Mouse (Mus musculus): ENCODE data around the gene Matk. TPM values are rescaled to one million over a fixed set of nuclear protein-coding genes. Genes with fewer than 3 reads are reported as not detected.

The Matk gene
- polyA plus RNA-seq, 1 experiment from 2014 or later: 2.7 TPM

- peaks cover 23% of the 10 kb centered on the region for H3K4me1 ChIP-seq (ENCODE audit: control insufficient read depth, insufficient read depth, low read length)
- whole genome bisulfite sequencing: 29% methylated on average over 6 of the region's 6 CpGs
Measured at GRCm38 (mm10) chr10:81288601-81289000, 35.9 kb downstream of the Matk start.

GRCm38 (mm10) chr10:81289278-81289677 lies 36.5 kb downstream of the Matk start:
- no peaks in the 10 kb centered on the region for H3K36me3 ChIP-seq (ENCODE audit: control insufficient read depth, insufficient read depth)
- H3K4me2 ChIP-seq (ENCODE audit: low read depth, low read length): peak overlapping the region; percentile 20; the same call in 1 of the 2 replicates
- peaks cover 29% of the 10 kb centered on the region for H3K4me1 ChIP-seq (ENCODE audit: control insufficient read depth, insufficient read depth, low read length)
- ATAC-seq (replicated peaks; ENCODE audit: extremely low read depth, insufficient read depth, low FRiP score): no peak
- peaks cover 23% of the 10 kb centered on the region for H3K27me3 ChIP-seq (ENCODE audit: control insufficient read depth, insufficient read depth, low read length)
- 4% methylated on average over 7 of the region's 7 CpGs for WGBS
- no peak overlapping the region for H3K9ac ChIP-seq (ENCODE audit: low read length)
- no peaks in the 10 kb centered on the region for H3K9me3 ChIP-seq (replicated peaks; ENCODE audit: control insufficient read depth, low read length)
- H3K4me3 ChIP-seq (ENCODE audit: low read length): no peak overlapping the region
- no peak overlapping the region for H3K27ac ChIP-seq (ENCODE audit: low read length)

More at GRCm38 (mm10) chr10:81288601-81289000, 35.9 kb downstream of the Matk start:
- no peak overlapping the region for H3K4me2 ChIP-seq (ENCODE audit: low read depth, low read length)
- no peak for ATAC-seq (replicated peaks; ENCODE audit: extremely low read depth, insufficient read depth, low FRiP score)
- H3K36me3 ChIP-seq (ENCODE audit: control insufficient read depth, insufficient read depth): no peaks in the 10 kb centered on the region
- H3K9me3 ChIP-seq (replicated peaks; ENCODE audit: control insufficient read depth, low read length): no peaks in the 10 kb centered on the region
- no peak overlapping the region for H3K27ac ChIP-seq (ENCODE audit: low read length)
- peaks cover 29% of the 10 kb centered on the region for H3K27me3 ChIP-seq (ENCODE audit: control insufficient read depth, insufficient read depth, low read length)
- no peak overlapping the region for H3K9ac ChIP-seq (ENCODE audit: low read length)
- H3K4me3 ChIP-seq (ENCODE audit: low read length): no peak overlapping the region

GRCm38 (mm10) chr10:81289811-81290210 lies 37.1 kb downstream of the Matk start:
- H3K4me2 ChIP-seq (ENCODE audit: low read depth, low read length): 0 out of 2 replicates have a peak overlapping the region, but pooled peaks have one; percentile 20
- 56% methylated on average over 14 of the region's 14 CpGs for WGBS
- no peak overlapping the region for H3K27ac ChIP-seq (ENCODE audit: low read length)
- peaks cover 17% of the 10 kb centered on the region for H3K27me3 ChIP-seq (ENCODE audit: control insufficient read depth, insufficient read depth, low read length)
- no peaks in the 10 kb centered on the region for H3K36me3 ChIP-seq (ENCODE audit: control insufficient read depth, insufficient read depth)
- no peak overlapping the region for H3K9ac ChIP-seq (ENCODE audit: low read length)
- H3K9me3 ChIP-seq (replicated peaks; ENCODE audit: control insufficient read depth, low read length): no peaks in the 10 kb centered on the region
- peaks cover 35% of the 10 kb centered on the region for H3K4me1 ChIP-seq (ENCODE audit: control insufficient read depth, insufficient read depth, low read length)
- no peak overlapping the region for H3K4me3 ChIP-seq (ENCODE audit: low read length)
- ATAC-seq (replicated peaks; ENCODE audit: extremely low read depth, insufficient read depth, low FRiP score): no peak

GRCm38 (mm10) chr10:81290698-81291460 lies 38.1 kb downstream of the Matk start:
- 17% methylated on average over 24 of the region's 24 CpGs for WGBS
- H3K4me3 ChIP-seq (ENCODE audit: low read length): peak overlapping the region; percentile 14; the same call in 1 of the 2 replicates
- H3K9me3 ChIP-seq (replicated peaks; ENCODE audit: control insufficient read depth, low read length): no peaks in the 10 kb centered on the region
- peaks cover 10% of the 10 kb centered on the region for H3K27me3 ChIP-seq (ENCODE audit: control insufficient read depth, insufficient read depth, low read length)
- peak overlapping the region; percentile 28; the same call in 1 of the 2 replicates for H3K4me2 ChIP-seq (ENCODE audit: low read depth, low read length)
- ATAC-seq (replicated peaks; ENCODE audit: extremely low read depth, insufficient read depth, low FRiP score): no peak
- H3K9ac ChIP-seq (ENCODE audit: low read length): 0 out of 2 replicates have a peak overlapping the region, but pooled peaks have one; percentile 30
- peaks cover 37% of the 10 kb centered on the region for H3K4me1 ChIP-seq (ENCODE audit: control insufficient read depth, insufficient read depth, low read length)
- no peaks in the 10 kb centered on the region for H3K36me3 ChIP-seq (ENCODE audit: control insufficient read depth, insufficient read depth)
- H3K27ac ChIP-seq (ENCODE audit: low read length): no peak overlapping the region

GRCm38 (mm10) chr10:81291511-81292104 lies 38.9 kb downstream of the Matk start, which contains the start of gene Tjp3:
Gene Tjp3 (minus strand): TSS chr10:81291581.
- H3K4me2 ChIP-seq (ENCODE audit: low read depth, low read length): peak within 1 kb of the TSS; percentile 97; the same call in 1 of the 2 replicates
- H3K27me3 ChIP-seq (ENCODE audit: control insufficient read depth, insufficient read depth, low read length): peaks cover 10% of the 10 kb centered on the region
- 0 out of 2 replicates have a peak within 1 kb of the TSS, but pooled peaks have one; percentile 30 for H3K9ac ChIP-seq (ENCODE audit: low read length)
- peaks cover 33% of the 10 kb centered on the region for H3K4me1 ChIP-seq (ENCODE audit: control insufficient read depth, insufficient read depth, low read length)
- no peaks in the 10 kb centered on the region for H3K9me3 ChIP-seq (replicated peaks; ENCODE audit: control insufficient read depth, low read length)
- no peak for ATAC-seq (replicated peaks; ENCODE audit: extremely low read depth, insufficient read depth, low FRiP score)
- no peak within 1 kb of the TSS for H3K27ac ChIP-seq (ENCODE audit: low read length)
- no peaks in the 10 kb centered on the region for H3K36me3 ChIP-seq (ENCODE audit: control insufficient read depth, insufficient read depth)
- 65% methylated on average over 9 of the region's 9 CpGs for WGBS
- peak within 1 kb of the TSS; percentile 14; the same call in 1 of the 2 replicates for H3K4me3 ChIP-seq (ENCODE audit: low read length)

GRCm38 (mm10) chr10:81292554-81293333 lies 40.0 kb downstream of the Matk start, which contains the start of gene Pip5k1c:
Gene Pip5k1c (plus strand): TSS chr10:81292963.
- peaks cover 10% of the 10 kb centered on the region for H3K27me3 ChIP-seq (ENCODE audit: control insufficient read depth, insufficient read depth, low read length)

GRCm38 (mm10) chr10:81293334-81294030 lies 40.7 kb downstream of the Matk start:
- 3% methylated on average over 25 of the region's 25 CpGs for WGBS
- H3K27me3 ChIP-seq (ENCODE audit: control insufficient read depth, insufficient read depth, low read length): peaks cover 7% of the 10 kb centered on the region
- peak overlapping the region; percentile 87 for H3K9ac ChIP-seq (ENCODE audit: low read length)
- H3K9me3 ChIP-seq (replicated peaks; ENCODE audit: control insufficient read depth, low read length): no peaks in the 10 kb centered on the region
- H3K4me2 ChIP-seq (ENCODE audit: low read depth, low read length): peak overlapping the region; percentile 97
- H3K4me1 ChIP-seq (ENCODE audit: control insufficient read depth, insufficient read depth, low read length): peaks cover 48% of the 10 kb centered on the region
- peak overlapping the region; percentile 91 for H3K4me3 ChIP-seq (ENCODE audit: low read length)
- H3K27ac ChIP-seq (ENCODE audit: low read length): peak overlapping the region; percentile 80
- no peaks in the 10 kb centered on the region for H3K36me3 ChIP-seq (ENCODE audit: control insufficient read depth, insufficient read depth)
- no peak for ATAC-seq (replicated peaks; ENCODE audit: extremely low read depth, insufficient read depth, low FRiP score)

More at GRCm38 (mm10) chr10:81292554-81293333, 40.0 kb downstream of the Matk start, which contains the start of gene Pip5k1c:
- Histone ChIP-seq H3K4me2 (ENCODE audit: low read depth, low read length) (peak within 1 kb of the TSS; percentile 97), H3K4me1 (ENCODE audit: control insufficient read depth, insufficient read depth, low read length) (peaks cover 40% of the 10 kb centered on the region), H3K9me3 (replicated peaks; ENCODE audit: control insufficient read depth, low read length) (no peaks in the 10 kb centered on the region), H3K9ac (ENCODE audit: low read length) (peak within 1 kb of the TSS; percentile 87), H3K27ac (ENCODE audit: low read length) (peak within 1 kb of the TSS; percentile 80), H3K4me3 (ENCODE audit: low read length) (peak within 1 kb of the TSS; percentile 91), H3K36me3 (ENCODE audit: control insufficient read depth, insufficient read depth) (no peaks in the 10 kb centered on the region)
- peak; percentile 93 for ATAC-seq (replicated peaks; ENCODE audit: extremely low read depth, insufficient read depth, low FRiP score)
- under 1% methylated on average over 70 of the region's 80 CpGs for WGBS

- no peak for ATAC-seq (replicated peaks; ENCODE audit: extremely low read depth, insufficient read depth, low FRiP score)
- 55% methylated on average over 8 of the region's 8 CpGs for WGBS
Measured at GRCm38 (mm10) chr10:81294442-81294841, 41.7 kb downstream of the Matk start.

More at GRCm38 (mm10) chr10:81294442-81294841, 41.7 kb downstream of the Matk start:
- H3K27me3 ChIP-seq (ENCODE audit: control insufficient read depth, insufficient read depth, low read length): peaks cover 5% of the 10 kb centered on the region
- H3K4me2 ChIP-seq (ENCODE audit: low read depth, low read length): peak overlapping the region; percentile 97
- H3K9me3 ChIP-seq (replicated peaks; ENCODE audit: control insufficient read depth, low read length): no peaks in the 10 kb centered on the region
- H3K36me3 ChIP-seq (ENCODE audit: control insufficient read depth, insufficient read depth): no peaks in the 10 kb centered on the region
- peak overlapping the region; percentile 87 for H3K9ac ChIP-seq (ENCODE audit: low read length)
- no peak overlapping the region for H3K27ac ChIP-seq (ENCODE audit: low read length)
- H3K4me1 ChIP-seq (ENCODE audit: control insufficient read depth, insufficient read depth, low read length): peaks cover 57% of the 10 kb centered on the region
- peak overlapping the region; percentile 91 for H3K4me3 ChIP-seq (ENCODE audit: low read length)
